Mouse (Mus musculus) gastrocnemius, adult 2 months (tissue): Measurements from ENCODE around the gene Acot6. TPM values are rescaled to one million over a fixed set of nuclear protein-coding genes. Genes with fewer than 3 reads are reported as not detected.
"Not testable (repeated sequence)": the region's sequence is repeated elsewhere in the genome, so short reads cannot be mapped to it uniquely, and the experiment has no call there.

Experiments
- DNase-seq: peaks from one replicate; pipeline ENCODE4 v3.0.0; 2022
- H3K27ac ChIP-seq: fragments of 200-600 bp; 2 replicates; pipeline ENCODE4 v1.8.1; 2022; ENCODE audit warnings: mild to moderate bottlenecking
- H3K4me3 ChIP-seq: fragments of 200-600 bp; 2 replicates; pipeline ENCODE4 v1.8.1; 2022; ENCODE audit warnings: mild to moderate bottlenecking, moderate library complexity
- CTCF ChIP-seq: fragments of 200-600 bp; IDR thresholded peaks from 2 replicates; pipeline ENCODE4 v1.8.1; 2022; ENCODE audit warnings: antibody characterized with exemption, mild to moderate bottlenecking, moderate library complexity
- intact Hi-C: fragments of 180-260 bp; cut with DNase I; formaldehyde crosslinking; loops from one replicate; pipeline ENCODE4 v1.15.1; 2025
- long read RNA-seq, 2 experiments: library from polyadenylated mRNA; stranded (forward); transcript quantifications; one replicate each; pipeline ENCODE4 v2.0.0; 2021
- total RNA-seq, 2 experiments: library from RNA; stranded (reverse); gene quantifications; 2 replicates each; pipeline ENCODE4 v1.2.3; 2021

Acot6 gene
- total RNA-seq, result 1 to 10 TPM; 1.7 to 2.5 TPM
- long read RNA-seq, experiment 1, partial matches to known transcripts, result 0 of 4 reads
- long read RNA-seq, experiment 1, other reads (novel, unspliced or antisense), result 2 of 4 reads
- long read RNA-seq, experiment 2, partial matches to known transcripts, result 0 of 2 reads
- long read RNA-seq, experiment 2, other reads (novel, unspliced or antisense), result 2 of 2 reads

DNA sequence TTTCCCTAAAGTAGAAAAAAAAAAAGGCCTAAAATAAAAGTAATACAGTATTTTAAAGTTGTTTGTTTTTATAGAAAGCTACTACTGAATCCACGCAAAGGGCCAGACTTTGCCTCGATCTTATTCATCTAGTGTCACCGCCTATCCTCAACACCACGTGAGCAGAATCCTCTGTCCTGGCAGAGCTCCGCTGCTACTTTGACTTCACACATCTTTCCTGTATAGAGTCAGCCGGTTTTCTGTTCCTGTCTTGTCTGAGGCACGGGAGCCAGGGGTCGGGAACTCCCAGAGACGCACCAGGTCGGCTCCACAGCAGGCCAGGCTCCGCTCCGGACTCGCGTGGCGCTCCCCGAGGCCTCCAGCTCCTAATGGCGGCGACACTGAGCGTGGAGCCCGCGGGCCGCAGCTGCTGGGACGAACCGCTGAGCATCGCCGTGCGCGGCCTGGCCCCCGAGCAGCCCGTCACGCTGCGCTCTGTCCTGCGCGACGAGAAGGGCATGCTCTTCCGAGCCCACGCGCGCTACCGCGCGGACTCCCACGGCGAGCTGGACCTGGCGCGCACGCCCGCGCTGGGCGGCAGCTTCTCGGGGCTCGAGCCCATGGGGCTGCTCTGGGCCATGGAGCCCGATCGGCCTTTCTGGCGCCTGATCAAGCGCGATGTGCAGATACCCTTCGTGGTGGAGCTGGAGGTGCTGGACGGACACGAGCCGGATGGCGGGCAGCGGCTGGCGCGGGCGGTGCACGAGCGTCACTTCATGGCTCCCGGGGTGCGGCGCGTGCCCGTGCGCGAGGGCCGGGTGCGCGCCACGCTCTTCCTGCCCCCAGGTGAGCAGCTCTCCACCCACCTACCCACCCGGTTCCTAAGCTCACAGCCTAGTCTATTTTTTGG is at the start of gene Acot6:
Acot6 (plus strand) TSS at position 51 of the 889 bp plus-strand sequence.
- intact Hi-C loops, result not testable (repeated sequence)
- DNase-seq, result peak; percentile 61
- Histone ChIP-seq H3K27ac (peak within 1 kb of the TSS; percentile 78), H3K4me3 (peak within 1 kb of the TSS; percentile 83)

DNA sequence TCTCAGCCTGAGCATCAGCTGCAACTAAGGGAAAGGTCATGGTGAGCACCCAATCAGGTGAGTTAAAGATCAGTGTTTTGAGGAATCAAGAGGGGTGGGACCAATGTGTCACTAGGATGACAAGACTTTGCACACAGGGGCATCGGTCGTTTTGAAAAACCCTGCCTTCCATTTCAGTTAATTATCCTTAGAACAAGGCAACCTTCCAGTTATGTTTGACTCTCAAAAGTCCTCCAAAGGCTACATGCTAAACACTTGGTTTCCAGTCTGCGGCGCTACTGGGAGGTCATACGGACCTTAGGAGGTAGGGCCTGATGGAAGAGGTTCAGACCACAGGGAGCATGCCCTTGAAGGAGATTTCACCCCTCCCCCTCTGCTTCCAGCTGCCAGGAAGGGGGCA is 49.7 kb upstream of the Acot6 start:
- intact Hi-C loops, result not testable (repeated sequence)

DNA sequence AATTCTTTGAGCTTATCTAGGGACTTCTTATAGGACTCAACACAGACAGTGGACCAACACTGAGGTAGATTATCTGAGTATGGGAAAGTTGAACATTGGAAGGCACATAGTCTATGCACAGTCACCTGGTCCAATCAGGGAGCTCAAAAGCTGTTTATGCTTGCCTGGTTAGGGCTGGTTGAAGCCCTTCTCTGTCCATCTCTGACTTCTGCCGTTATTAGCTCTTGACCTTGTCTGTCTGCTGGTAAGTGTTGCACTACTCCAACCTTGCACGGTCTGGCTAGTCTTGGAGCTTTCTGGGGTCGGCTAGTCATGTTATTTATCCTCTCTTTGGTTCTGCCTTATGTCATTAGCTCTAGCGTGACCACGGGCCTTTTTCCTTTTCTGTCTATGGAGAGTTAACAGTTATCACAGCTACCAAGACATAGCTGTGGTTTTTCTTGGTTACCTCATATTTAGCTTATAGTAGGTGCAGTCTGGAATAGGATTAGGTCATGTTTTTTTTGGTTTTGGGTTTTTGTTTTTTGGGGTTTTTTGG is 48.4 kb upstream of the Acot6 start, which contains the start of gene Acot3:
Acot3 (plus strand) TSS at position 208 of the 538 bp plus-strand sequence.
- intact Hi-C loops, result no loop called here
- Histone ChIP-seq H3K27ac (no peak within 1 kb of the TSS), H3K4me3 (no peak within 1 kb of the TSS)
- no peak for DNase-seq
- no peak for TF ChIP-seq CTCF

More for the DNA sequence above, 49.7 kb upstream of the Acot6 start:
- not testable (repeated sequence) for DNase-seq, H3K4me3 ChIP-seq, H3K27ac ChIP-seq

DNA sequence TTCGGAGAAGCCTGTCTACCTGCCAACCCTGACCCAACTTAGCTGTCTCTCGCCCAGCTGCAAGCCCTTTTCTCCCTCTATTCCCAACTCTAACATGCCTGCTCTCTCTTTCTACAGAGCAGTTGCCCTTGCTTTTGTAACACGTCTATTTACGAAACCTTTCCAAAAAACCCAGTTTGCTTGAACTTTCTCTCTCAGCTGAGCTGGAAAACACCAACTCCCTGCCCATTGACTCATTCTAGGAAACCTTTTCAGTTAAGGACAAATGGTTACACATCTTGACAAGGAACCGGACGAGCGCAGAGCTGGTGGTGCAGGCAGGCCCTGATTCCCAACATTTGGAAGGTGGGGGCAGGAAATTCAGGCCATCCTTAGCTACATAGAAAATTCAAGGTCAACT is 47.8 kb upstream of the Acot6 start:
- TF ChIP-seq CTCF, result no peak
- H3K27ac ChIP-seq, result no peak overlapping the region
- DNase-seq, result no peak
- no peak overlapping the region for H3K4me3 ChIP-seq
- intact Hi-C loops, result no loop called here

DNA sequence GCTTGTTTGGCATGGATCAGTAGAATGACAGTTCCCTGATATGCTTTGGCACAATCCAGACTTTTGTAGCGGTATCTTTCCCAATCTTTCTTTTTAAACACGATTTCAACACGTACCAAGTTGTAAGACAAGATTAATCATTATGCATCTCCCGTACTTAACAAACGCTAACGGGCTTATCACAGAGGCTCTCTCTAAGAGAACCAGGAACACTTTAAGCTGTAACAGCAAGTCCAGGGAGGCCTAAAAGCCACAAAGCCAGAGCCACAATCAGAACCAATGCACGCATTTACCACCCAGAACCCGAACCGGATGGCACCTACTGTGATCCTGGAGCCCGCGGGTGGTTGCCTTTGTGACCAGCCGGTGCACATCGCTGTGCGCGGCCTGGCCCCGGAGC is 47.3 kb upstream of the Acot6 start:
- DNase-seq, result no peak
- peak overlapping the region; percentile 56 for H3K4me3 ChIP-seq
- no peak overlapping the region for H3K27ac ChIP-seq
- intact Hi-C loops, result no loop called here
- no peak for TF ChIP-seq CTCF

DNA sequence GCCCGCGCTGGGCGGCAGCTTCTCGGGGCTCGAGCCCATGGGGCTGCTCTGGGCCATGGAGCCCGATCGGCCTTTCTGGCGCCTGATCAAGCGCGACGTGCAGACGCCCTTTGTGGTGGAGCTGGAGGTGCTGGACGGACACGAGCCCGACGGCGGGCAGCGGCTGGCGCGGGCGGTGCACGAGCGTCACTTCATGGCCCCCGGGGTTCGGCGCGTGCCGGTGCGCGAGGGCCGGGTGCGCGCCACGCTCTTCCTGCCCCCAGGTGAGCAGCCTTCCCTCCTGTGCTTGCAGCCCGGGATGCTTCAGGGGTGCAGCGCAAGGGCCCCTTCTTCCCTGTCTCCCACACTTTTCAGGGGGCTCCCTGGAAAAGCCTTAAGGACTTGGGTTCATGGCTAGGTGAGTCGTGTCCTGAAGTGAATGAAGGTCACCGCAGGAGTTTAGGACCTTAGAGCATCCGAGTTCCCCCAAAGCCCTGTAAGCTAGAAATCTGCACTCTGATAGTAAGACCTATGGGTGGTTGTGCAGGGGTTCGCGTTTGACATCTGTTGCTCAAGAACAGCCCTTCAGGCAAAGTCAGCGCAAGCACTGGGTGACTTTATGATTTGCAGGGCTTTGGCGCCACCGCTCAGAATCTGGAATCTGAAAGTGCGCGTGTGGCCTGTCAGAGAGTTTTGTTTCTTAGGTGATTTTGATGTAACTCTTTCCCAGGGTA is 46.6 kb upstream of the Acot6 start:
- Histone ChIP-seq H3K27ac (no peak overlapping the region), H3K4me3 (peak overlapping the region; percentile 56)
- DNase-seq, result no peak
- no peak for TF ChIP-seq CTCF
- intact Hi-C loops, result no loop called here

DNA sequence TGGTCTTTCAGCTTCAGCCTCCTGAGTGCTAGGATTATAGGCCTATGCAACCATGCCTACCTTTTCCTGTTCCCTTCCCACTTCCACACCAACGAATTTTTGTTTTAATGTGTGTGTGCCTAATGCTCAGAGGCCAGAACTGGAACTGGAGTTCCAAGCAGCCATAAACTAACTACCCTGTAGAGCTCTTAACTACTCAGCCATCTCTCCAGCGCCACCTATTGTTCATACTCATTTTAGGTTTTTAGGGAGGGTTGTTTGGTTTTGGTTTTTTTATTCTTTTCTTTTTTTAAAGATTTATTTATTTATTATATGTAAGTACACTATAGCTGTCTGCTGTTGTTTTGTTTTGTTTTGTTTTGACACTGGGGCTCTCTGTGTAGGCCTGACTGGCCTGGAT is 39.5 kb upstream of the Acot6 start:
- peak; percentile 71 for TF ChIP-seq CTCF
- DNase-seq, result no peak
- intact Hi-C loops, result loop anchor here (2.0 to 10.0 kb wide), 2 partner anchors 88 to 346 kb away; no protein-coding TSS in a partner anchor
- Histone ChIP-seq H3K27ac (no peak overlapping the region), H3K4me3 (no peak overlapping the region)

DNA sequence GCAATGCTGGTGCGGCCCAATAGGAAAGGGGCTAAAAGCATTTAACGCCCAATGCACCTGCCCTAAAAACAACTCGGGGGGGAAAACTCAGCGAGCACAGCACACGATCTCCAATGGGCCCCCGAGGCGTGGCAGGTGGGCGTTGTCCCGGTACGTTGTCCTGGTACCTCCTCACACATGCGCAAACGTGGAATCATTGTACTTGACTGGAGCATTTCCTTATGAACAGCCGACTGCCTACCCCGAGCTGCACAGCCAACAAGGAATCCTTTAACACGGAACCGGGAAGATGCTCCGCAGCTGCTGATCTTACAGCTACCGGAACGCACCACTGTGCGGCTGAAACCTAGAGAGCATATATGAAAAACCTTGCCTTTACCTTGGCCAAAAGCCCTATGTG is 38.1 kb upstream of the Acot6 start:
- TF ChIP-seq CTCF, result no peak
- no peak for DNase-seq
- no peak overlapping the region for H3K4me3 ChIP-seq
- intact Hi-C loops, result loop anchor here (10.0 kb wide), 1 partner anchor 348 kb away; no protein-coding TSS in a partner anchor
- H3K27ac ChIP-seq, result no peak overlapping the region

DNA sequence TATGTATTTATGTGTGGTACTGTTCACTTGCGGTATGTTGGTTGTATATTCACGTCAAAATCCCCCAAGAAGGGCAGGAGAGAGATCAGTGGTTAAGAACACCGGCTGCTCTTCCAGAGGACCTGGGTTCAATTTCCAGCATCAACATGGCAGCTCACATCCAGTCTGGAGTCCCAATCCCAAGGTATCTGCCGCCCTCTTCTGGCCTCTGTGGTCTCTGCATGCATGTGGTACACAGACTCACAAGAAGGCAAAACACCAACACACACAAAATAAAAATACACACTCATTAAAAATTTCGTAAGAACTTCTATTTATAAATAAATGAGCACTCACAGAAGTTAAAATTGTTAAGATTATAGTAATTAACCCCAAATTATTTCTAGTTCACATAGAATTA is 37.2 kb upstream of the Acot6 start:
- DNase-seq, result no peak
- H3K4me3 ChIP-seq, result no peak overlapping the region
- peak; percentile 42 for TF ChIP-seq CTCF
- intact Hi-C loops, result loop anchor here (10.0 kb wide), 1 partner anchor 348 kb away; no protein-coding TSS in a partner anchor
- H3K27ac ChIP-seq, result no peak overlapping the region

DNA sequence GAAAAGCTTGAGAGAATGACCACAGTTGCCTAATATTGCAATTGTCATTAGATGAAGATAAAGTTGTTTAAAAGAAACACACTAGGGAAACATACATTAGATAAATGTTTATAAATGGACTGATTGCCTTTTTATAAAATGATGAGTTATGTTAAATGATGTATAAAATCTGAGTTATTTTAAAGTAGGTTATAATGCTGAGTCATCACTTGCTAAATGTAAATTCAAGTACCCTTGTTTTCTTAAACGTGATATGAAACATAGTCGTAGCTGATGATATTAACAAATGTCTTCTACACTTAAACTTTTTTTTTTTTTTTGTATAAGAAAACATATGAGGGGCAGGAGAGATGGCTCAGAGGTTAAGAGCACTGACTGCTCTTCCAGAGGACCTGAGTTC is 36.6 kb upstream of the Acot6 start:
- intact Hi-C loops, result loop anchor here (10.0 kb wide), 1 partner anchor 349 kb away; no protein-coding TSS in a partner anchor
- no peak for DNase-seq
- no peak for TF ChIP-seq CTCF
- no peak overlapping the region for H3K4me3 ChIP-seq
- no peak overlapping the region for H3K27ac ChIP-seq

DNA sequence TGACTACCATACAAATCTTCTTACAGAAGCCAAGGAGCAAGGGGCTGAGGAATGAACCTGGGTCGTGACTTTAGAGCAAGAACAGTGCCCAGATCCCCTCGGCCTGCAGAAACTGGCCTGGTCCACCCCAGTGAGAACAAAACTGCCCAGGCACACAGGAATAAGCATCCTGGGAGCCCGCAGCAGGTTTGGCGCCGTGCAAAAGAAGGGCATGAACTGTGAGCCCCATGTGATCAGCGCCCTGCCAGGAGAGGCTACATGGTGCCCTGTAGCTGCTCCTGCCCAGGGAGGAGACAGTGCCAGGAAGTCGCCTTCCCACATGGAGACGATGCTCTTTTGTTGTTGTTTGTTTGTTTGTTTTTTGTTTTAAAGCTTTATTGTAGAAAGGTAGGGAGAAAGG is 35.8 kb upstream of the Acot6 start:
- intact Hi-C loops, result loop anchor here (10.0 kb wide), 1 partner anchor 350 kb away; no protein-coding TSS in a partner anchor

DNA sequence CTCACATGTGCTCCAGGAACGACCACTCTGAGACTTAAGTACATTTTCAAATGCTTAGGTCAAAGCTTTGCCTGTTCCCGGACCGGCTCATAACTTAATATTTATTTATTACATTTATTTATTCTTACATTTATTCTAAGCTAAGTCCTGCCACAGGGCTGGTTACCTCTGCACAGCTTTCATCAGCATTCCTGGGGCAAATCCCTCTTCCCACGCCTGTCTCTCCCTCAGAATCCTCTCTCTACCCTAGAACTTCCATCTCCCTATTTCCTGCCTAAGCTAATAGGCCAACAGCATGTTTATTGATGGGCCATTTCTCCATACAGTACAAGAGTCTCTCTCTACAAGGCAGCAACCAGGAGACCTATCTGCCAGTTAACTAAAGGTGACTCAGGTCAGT is 32.7 kb upstream of the Acot6 start:
- intact Hi-C loops, result loop anchor here (10.0 kb wide), 1 partner anchor 353 kb away; no protein-coding TSS in a partner anchor
- no peak overlapping the region for H3K27ac ChIP-seq
- H3K4me3 ChIP-seq, result no peak overlapping the region
- no peak for DNase-seq
- TF ChIP-seq CTCF, result no peak

More for the DNA sequence above, 35.8 kb upstream of the Acot6 start:
- TF ChIP-seq CTCF, result no peak
- H3K4me3 ChIP-seq, result no peak overlapping the region
- DNase-seq, result no peak
- H3K27ac ChIP-seq, result no peak overlapping the region
